Mouse (Mus musculus) forebrain, embryonic 12.5 days (tissue): ENCODE data around the gene Gm20388. TPM values are rescaled to one million over a fixed set of nuclear protein-coding genes. Genes with fewer than 3 reads are reported as not detected.

ENCODE experiments used
- ATAC-seq: fragments of 200-750 bp; cut with Nextera tagmentation; 2 replicates; pipeline ENCODE4 v1.8.0; 2017; ENCODE audit warnings: moderate TSS enrichment; ENCODE audit not compliant: low FRiP score
- H3K27ac ChIP-seq: fragments of 300-500 bp; sonication (generic); 2 replicates; pipeline ENCODE4 v1.5.1; 2016; ENCODE audit warnings: mild to moderate bottlenecking
- H3K27me3 ChIP-seq: fragments of 300-500 bp; sonication (generic); 2 replicates; pipeline ENCODE4 v1.6.1; 2016; ENCODE audit warnings: mild to moderate bottlenecking
- H3K36me3 ChIP-seq: fragments of 300-500 bp; sonication (generic); replicated peaks from 2 replicates; pipeline ENCODE4 v1.6.1; 2016; ENCODE audit warnings: mild to moderate bottlenecking
- H3K4me1 ChIP-seq: fragments of 300-500 bp; sonication (generic); 2 replicates; pipeline ENCODE4 v1.6.1; 2016
- H3K4me2 ChIP-seq: fragments of 300-500 bp; sonication (generic); 2 replicates; pipeline ENCODE4 v1.6.1; 2016; ENCODE audit warnings: mild to moderate bottlenecking, moderate library complexity
- H3K4me3 ChIP-seq: fragments of 300-500 bp; sonication (generic); replicated peaks from 2 replicates; pipeline ENCODE4 v1.5.1; 2016; ENCODE audit warnings: mild to moderate bottlenecking
- H3K9ac ChIP-seq: fragments of 300-500 bp; sonication (generic); 2 replicates; pipeline ENCODE4 v1.6.1; 2016; ENCODE audit warnings: mild to moderate bottlenecking
- H3K9me3 ChIP-seq: fragments of 300-500 bp; sonication (generic); 2 replicates; pipeline ENCODE4 v1.6.1; 2016
- WGBS: fragments of 180-500 bp; shearing (Covaris S2); methylation state at CpG from one replicate; pipeline ENCODE4 v1.1.7; 2016; 5-methylcytosine and 5-hydroxymethylcytosine counted together
- polyA plus RNA-seq: library from polyadenylated mRNA; unstranded; fragments of >200 nt; fragmentation: Nextera tagmentation; extraction: Ambion mirVana; gene quantifications from 2 replicates; pipeline ENCODE4 v1.2.1, GENCODE M21; 2016

The Gm20388 gene
- polyA plus RNA-seq, 1 experiment from 2014 or later: not detected

DNA sequence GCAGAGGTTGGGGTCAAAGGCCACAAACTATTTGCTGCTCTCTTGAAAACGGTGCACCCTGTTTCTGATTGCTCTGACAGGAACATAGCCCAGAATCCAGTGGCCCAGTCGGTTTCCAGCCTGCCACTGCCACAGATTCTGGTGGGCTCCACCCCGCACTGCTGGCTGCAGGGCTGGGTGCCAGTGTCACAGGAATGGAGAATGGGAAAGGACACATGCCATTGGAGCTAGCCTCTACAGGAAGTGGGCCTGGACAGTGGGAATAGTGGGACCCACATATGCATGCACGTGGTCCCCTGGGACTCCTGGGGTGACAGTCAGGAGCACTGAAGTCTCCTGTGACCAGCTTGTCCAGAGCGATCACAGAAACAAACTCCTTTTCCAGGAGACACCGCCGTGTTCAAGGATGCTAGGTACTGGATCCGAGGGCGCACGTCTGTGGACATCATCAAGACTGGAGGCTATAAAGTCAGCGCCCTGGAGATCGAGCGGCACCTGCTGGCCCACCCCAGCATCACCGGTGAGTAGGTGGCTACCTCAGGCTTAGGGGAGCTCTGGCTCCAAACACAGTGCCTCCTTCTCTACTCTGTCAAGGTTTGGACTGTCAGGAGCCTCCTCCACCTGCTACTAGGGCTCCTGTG lies 2902.1 kb downstream of the Gm20388 start:
- H3K27me3 ChIP-seq: peaks cover 64% of the 10 kb centered on the region
- no peak overlapping the region for H3K4me2 ChIP-seq
- H3K4me1 ChIP-seq: peaks cover 50% of the 10 kb centered on the region
- H3K9ac ChIP-seq: no peak overlapping the region
- WGBS: 74% methylated on average over 14 of the region's 14 CpGs
- H3K4me3 ChIP-seq: no peak overlapping the region
- H3K27ac ChIP-seq: no peak overlapping the region
- 0 out of 2 replicates have a peak, but pooled peaks cover 6% of the 10 kb centered on the region for H3K36me3 ChIP-seq
- H3K9me3 ChIP-seq: no peaks in the 10 kb centered on the region
- peak; percentile 31; the same call in 1 of the 2 replicates for ATAC-seq

DNA sequence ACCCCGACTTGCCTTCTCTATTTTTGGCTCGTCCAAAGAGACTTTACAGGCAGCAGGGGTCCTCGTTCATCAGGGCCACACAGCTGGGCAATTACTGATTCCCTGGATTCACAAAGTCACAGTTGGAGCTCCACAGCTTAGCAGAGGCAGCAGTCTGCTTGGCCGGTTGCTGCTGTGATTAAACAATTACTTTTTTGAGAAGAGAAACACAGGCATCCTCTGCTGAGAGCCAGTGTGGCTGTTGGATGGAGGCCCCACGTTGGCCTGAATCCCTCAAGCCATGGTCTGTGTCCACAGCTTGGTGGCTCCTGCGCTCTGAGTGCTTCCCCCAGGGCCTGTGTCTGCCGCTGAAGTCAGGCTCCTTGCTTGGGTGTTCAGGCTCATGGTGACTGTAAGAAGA lies 2904.0 kb downstream of the Gm20388 start:
- H3K9me3 ChIP-seq: no peaks in the 10 kb centered on the region
- peaks cover 55% of the 10 kb centered on the region for H3K27me3 ChIP-seq
- WGBS: 9% methylated on average over 7 of the region's 7 CpGs
- H3K4me3 ChIP-seq: no peak overlapping the region
- H3K27ac ChIP-seq: peak overlapping the region; percentile 50; the same call in 1 of the 2 replicates
- no peak overlapping the region for H3K4me2 ChIP-seq
- no peak overlapping the region for H3K9ac ChIP-seq
- H3K36me3 ChIP-seq: 0 out of 2 replicates have a peak, but pooled peaks cover 6% of the 10 kb centered on the region
- H3K4me1 ChIP-seq: peaks cover 52% of the 10 kb centered on the region
- ATAC-seq: no peak

DNA sequence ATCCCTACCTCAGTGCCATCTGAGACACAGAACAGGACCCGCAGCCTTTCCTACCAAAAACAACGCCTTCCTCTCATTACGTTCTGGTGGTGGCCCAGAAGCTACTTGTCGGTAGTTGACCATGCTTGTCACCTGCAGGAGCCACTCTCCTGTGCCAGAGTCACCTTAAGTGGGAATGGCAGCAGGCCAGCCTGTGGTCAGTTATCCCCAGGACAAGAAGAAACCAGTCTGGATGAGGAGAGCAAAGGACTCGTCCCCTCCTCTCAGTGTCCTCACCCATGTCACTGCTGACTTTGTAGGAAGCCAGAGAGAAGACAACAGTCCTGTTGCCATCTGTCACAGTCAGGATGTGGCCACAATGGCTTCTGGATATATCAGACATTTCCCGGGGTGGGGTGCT lies 2906.3 kb downstream of the Gm20388 start:
- no peak for ATAC-seq
- 92% methylated on average over 6 of the region's 6 CpGs for WGBS
- no peak overlapping the region for H3K4me3 ChIP-seq
- H3K4me2 ChIP-seq: no peak overlapping the region
- no peaks in the 10 kb centered on the region for H3K9me3 ChIP-seq
- peaks cover 48% of the 10 kb centered on the region for H3K4me1 ChIP-seq
- H3K36me3 ChIP-seq: 0 out of 2 replicates have a peak, but pooled peaks cover 6% of the 10 kb centered on the region
- H3K27ac ChIP-seq: no peak overlapping the region
- H3K9ac ChIP-seq: no peak overlapping the region
- peaks cover 34% of the 10 kb centered on the region for H3K27me3 ChIP-seq

DNA sequence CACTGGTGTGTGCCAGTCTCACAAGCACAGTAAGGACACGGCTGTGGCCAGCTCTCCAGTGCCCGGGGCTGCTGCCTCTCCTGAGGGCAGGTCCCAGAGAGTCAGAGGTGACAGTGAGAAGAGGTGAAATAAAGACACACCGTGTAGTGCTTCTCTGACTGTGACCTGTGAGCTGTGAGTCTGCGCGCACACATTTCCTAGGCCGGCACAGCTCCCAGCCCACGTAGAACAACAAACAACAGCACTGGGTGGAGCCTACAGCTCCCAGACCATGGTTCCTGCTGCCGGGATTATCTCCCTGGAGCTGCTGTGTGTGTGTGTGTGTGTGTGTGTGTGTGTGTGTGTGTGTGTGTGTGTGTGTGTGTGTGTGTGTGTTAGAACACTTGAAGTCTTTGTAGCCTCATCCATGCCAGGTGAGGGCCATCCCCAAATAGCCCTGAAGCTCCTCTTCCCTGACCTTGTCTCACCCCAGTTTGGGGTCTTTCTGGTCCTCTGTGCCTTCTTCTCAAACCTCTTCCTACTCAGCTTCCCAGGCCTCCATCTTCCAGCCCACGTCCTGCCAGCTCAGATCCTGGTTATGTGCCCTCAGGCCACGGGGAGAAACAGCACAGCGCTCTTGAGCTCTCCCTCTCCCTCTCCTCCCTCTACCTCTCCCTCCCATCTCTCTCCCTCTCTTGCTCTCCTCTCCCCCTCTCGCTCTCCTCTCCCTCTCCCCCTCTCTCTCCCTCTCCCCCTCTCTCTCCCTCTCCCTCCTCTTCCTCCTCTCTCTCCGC lies 2907.3 kb downstream of the Gm20388 start:
- no peaks in the 10 kb centered on the region for H3K9me3 ChIP-seq
- peaks cover 24% of the 10 kb centered on the region for H3K27me3 ChIP-seq
- H3K9ac ChIP-seq: 0 out of 2 replicates have a peak overlapping the region, but pooled peaks have one; percentile 7
- H3K36me3 ChIP-seq: 0 out of 2 replicates have a peak, but pooled peaks cover 6% of the 10 kb centered on the region
- 0 out of 2 replicates have a peak, but pooled peaks have one; percentile 37 for ATAC-seq
- 37% methylated on average over 13 of the region's 13 CpGs for WGBS
- no peak overlapping the region for H3K4me2 ChIP-seq
- H3K4me3 ChIP-seq: no peak overlapping the region
- H3K27ac ChIP-seq: peak overlapping the region; percentile 50; the same call in 1 of the 2 replicates
- peaks cover 44% of the 10 kb centered on the region for H3K4me1 ChIP-seq

DNA sequence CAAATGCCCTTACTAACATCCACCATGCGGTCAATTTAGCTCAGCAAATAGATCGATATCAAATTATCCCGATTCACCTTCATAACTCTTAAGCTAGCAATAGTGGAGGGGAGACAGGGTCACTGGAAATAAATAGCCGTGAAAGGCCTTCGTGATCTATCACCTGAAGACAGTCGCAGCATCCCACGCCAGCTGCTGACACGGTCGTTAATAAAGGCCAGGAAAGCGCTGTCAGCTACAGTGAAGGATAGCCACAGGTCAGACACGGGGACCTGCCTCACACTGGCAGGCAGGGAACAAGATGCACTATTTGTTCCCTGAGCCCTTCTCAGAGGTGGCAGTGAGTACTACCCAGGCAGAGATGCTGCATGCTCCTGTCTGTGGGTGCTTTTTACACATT lies 2909.1 kb downstream of the Gm20388 start:
- ATAC-seq: no peak
- Histone ChIP-seq H3K9ac (no peak overlapping the region), H3K4me2 (no peak overlapping the region), H3K27ac (no peak overlapping the region), H3K36me3 (no peaks in the 10 kb centered on the region), H3K4me3 (no peak overlapping the region), H3K9me3 (no peaks in the 10 kb centered on the region), H3K27me3 (peaks cover 17% of the 10 kb centered on the region), H3K4me1 (peaks cover 26% of the 10 kb centered on the region)
- 86% methylated on average over 11 of the region's 11 CpGs for WGBS

DNA sequence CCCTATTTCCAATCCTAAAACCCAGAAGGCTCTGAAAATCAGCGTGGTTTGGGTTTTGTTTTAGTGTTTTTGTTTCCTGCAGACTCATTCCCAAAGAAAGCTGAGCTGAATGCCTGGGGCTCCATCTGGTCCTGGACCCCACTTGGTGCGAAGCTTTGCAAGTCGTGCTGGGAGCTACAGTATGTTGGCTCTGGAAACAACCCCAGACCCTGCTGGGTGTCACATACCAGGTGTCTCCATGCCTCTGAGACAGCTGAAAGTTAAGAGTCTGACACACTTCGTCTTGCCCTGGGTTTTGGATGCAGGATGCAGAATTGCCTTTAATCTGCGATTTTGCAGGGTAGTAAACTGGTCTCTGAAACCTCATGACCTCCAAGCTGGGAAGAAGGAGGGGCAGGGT lies 2913.9 kb downstream of the Gm20388 start:
- WGBS: 42% methylated on average over 5 of the region's 5 CpGs
- no peak for ATAC-seq
- Histone ChIP-seq H3K27me3 (peaks cover 12% of the 10 kb centered on the region; the same call in 1 of the 2 replicates), H3K4me2 (no peak overlapping the region), H3K36me3 (no peaks in the 10 kb centered on the region), H3K9me3 (no peaks in the 10 kb centered on the region), H3K4me3 (no peak overlapping the region), H3K9ac (no peak overlapping the region), H3K27ac (0 out of 2 replicates have a peak overlapping the region, but pooled peaks have one; percentile 46), H3K4me1 (peaks cover 12% of the 10 kb centered on the region)

DNA sequence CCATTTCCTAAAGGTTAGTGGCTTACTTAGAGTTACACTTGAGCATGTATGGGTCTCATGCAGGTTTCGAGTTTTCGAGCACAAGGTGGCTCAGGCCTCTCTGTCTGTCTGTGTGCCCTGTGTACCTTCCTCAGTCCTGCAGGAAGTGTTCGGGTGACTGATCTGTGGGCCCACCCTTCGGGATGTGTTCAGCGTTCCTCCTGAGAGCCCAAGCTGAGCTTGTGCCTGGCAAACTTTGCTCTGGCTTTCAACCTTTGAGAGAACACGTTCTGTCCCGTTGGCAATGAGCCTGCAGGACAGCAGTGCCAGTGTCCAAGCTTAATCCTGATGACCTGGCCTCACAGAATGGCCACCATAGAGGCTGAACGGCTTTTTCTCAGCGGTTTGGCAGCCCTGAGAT lies 2914.3 kb downstream of the Gm20388 start:
- peaks cover 12% of the 10 kb centered on the region for H3K4me1 ChIP-seq
- H3K4me2 ChIP-seq: no peak overlapping the region
- no peaks in the 10 kb centered on the region for H3K36me3 ChIP-seq
- no peak overlapping the region for H3K9ac ChIP-seq
- no peaks in the 10 kb centered on the region for H3K9me3 ChIP-seq
- H3K27me3 ChIP-seq: peaks cover 12% of the 10 kb centered on the region; the same call in 1 of the 2 replicates
- no peak overlapping the region for H3K27ac ChIP-seq
- 78% methylated on average over 9 of the region's 9 CpGs for WGBS
- no peak overlapping the region for H3K4me3 ChIP-seq
- ATAC-seq: no peak

DNA sequence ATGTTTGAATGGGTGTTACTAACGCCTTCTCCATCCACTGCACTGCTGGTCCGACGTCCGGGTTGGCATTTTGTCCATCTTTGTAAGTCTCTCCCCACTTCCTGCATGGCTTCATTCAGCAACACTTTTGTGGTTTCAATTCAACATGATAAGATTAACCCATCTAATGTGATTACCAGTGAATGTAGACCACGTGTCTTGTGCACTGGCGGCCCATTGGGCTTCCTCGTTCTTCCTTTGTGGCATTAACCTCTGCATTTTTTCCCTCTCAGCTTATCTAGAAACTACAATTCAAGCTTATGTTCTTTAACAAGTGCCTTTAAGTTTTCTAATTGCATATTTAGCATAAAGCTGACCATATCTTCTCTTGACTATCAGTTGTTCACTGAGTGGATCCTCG lies 2914.8 kb downstream of the Gm20388 start:
- Histone ChIP-seq H3K27ac (no peak overlapping the region), H3K4me3 (no peak overlapping the region), H3K4me2 (no peak overlapping the region), H3K9ac (no peak overlapping the region), H3K9me3 (no peaks in the 10 kb centered on the region), H3K4me1 (peaks cover 15% of the 10 kb centered on the region), H3K36me3 (no peaks in the 10 kb centered on the region), H3K27me3 (peaks cover 12% of the 10 kb centered on the region; the same call in 1 of the 2 replicates)
- WGBS: 72% methylated on average over 8 of the region's 8 CpGs
- no peak for ATAC-seq

DNA sequence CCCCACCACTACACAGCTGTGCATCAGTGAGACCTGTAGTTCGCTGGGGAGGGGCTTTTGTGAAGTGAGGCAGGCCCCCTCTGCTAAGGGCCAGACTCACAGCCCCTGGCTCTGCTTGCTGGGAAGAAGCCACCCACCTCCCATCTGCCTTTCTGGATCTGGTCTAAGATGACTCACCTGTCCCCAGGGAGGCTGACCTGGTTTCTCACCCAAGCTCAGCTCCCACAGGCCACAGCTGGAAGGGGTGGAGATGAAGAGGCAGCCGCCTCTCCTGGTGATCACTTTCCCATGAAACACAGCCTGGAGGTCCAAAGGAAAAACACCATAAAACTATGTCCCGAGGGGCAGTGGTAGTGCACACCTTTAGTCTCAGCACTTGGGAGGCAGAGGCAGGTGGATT lies 2918.8 kb downstream of the Gm20388 start:
- Histone ChIP-seq H3K4me2 (no peak overlapping the region), H3K27ac (no peak overlapping the region), H3K36me3 (no peaks in the 10 kb centered on the region), H3K9ac (no peak overlapping the region), H3K9me3 (no peaks in the 10 kb centered on the region), H3K27me3 (peaks cover 16% of the 10 kb centered on the region; the same call in 1 of the 2 replicates), H3K4me3 (no peak overlapping the region), H3K4me1 (peaks cover 15% of the 10 kb centered on the region)
- WGBS: 87% methylated on average over 3 of the region's 3 CpGs
- no peak for ATAC-seq

DNA sequence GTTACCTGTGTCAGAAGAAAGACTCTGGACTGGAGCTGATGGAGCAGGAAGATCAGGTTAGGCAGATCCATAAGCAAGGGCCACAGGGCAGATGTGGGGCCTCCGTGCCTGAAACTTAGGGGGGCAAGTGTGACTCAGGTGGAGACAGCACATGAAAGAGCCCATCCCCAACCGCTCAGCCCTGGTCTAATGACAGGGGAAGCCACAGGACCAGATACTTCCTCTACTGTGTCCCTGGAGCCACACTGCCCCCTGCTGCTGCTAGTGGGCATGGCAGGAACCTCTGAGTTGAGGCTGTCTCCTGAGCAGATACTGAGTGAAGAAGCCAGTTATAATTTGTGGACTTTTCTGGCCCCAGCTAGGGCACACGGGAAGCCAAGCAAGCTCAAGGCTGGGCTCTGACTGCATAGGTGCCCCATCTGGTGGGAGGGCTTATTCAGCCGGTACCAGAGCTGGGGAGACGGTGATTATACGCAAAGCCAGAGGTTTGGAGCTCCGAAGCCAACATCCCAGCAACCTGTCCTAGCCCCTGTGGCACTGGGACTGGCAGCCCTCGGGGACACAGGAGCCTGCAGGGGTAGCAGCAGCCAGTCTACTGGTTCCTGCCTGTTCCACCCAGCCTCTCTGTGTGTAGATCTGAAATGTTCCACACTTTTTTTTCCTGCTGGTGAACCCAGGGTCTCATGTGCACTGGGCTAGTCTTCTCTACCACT lies 2919.9 kb downstream of the Gm20388 start:
- Histone ChIP-seq H3K9me3 (no peaks in the 10 kb centered on the region), H3K4me1 (peaks cover 15% of the 10 kb centered on the region), H3K36me3 (no peaks in the 10 kb centered on the region), H3K9ac (no peak overlapping the region), H3K27me3 (peaks cover 16% of the 10 kb centered on the region; the same call in 1 of the 2 replicates), H3K4me2 (no peak overlapping the region), H3K4me3 (no peak overlapping the region), H3K27ac (no peak overlapping the region)
- WGBS: 44% methylated on average over 8 of the region's 8 CpGs
- ATAC-seq: peak; percentile 83

DNA sequence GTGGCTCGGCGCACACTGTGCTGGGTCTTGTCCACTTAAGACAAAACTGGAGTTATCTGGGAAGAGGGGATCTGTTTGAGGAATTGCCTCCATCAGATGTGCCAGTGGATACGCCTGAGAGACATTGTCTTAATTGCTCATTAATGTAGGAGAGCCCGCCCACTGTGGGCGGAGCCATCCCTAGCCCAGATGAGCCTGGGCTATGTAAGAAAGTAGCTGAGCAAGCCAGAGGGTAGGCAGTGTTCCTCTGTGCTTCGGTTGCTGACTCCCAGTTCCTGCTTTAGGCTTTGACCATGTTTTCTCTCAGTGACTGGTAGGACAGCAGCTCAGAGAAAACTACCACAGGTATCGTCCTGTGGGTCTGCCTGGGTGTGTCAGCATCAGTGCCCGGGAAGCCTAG lies 2923.8 kb downstream of the Gm20388 start:
- no peaks in the 10 kb centered on the region for H3K36me3 ChIP-seq
- no peak overlapping the region for H3K27ac ChIP-seq
- H3K4me2 ChIP-seq: no peak overlapping the region
- peaks cover 3% of the 10 kb centered on the region; the same call in 1 of the 2 replicates for H3K4me1 ChIP-seq
- WGBS: 86% methylated on average over 8 of the region's 8 CpGs
- ATAC-seq: no peak
- H3K4me3 ChIP-seq: no peak overlapping the region
- peaks cover 4% of the 10 kb centered on the region; the same call in 1 of the 2 replicates for H3K27me3 ChIP-seq
- no peak overlapping the region for H3K9ac ChIP-seq
- no peaks in the 10 kb centered on the region for H3K9me3 ChIP-seq

DNA sequence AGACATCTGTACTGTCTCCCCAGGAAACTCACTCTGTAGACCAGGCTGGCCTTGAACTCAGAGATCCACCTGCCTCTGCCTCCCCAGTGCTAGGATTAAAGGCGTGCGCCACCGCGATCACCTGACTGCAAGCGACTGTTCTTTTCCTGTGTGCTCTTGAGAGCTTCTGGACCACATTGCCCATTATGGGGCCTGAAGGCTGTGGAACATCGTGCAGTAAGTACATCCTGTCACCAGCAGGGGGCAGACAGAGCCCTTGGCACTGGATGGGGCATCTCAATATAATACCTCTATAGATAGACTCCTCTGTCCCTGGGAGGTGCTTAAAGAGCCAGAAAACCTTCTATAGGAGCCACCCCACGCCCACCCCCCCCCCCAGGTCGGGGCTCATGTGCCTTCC lies 2924.3 kb downstream of the Gm20388 start:
- H3K27me3 ChIP-seq: peaks cover 4% of the 10 kb centered on the region; the same call in 1 of the 2 replicates
- no peaks in the 10 kb centered on the region for H3K9me3 ChIP-seq
- H3K4me1 ChIP-seq: peaks cover 3% of the 10 kb centered on the region; the same call in 1 of the 2 replicates
- H3K9ac ChIP-seq: no peak overlapping the region
- 0 out of 2 replicates have a peak, but pooled peaks have one; percentile 49 for ATAC-seq
- no peaks in the 10 kb centered on the region for H3K36me3 ChIP-seq
- WGBS: 24% methylated on average over 8 of the region's 8 CpGs
- H3K4me2 ChIP-seq: no peak overlapping the region
- H3K4me3 ChIP-seq: no peak overlapping the region
- no peak overlapping the region for H3K27ac ChIP-seq
